Mouse (Mus musculus) forebrain, embryonic 16.5 days (tissue): Measurements from ENCODE around the gene Apbb1ip. TPM values are rescaled to one million over a fixed set of nuclear protein-coding genes. Genes with fewer than 3 reads are reported as not detected.
A peak's percentile ranks its signal among the peaks of the same experiment; 100 is the strongest.

Source experiments
- ATAC-seq: fragments of 200-750 bp; cut with Nextera tagmentation; 2 replicates; pipeline ENCODE4 v1.8.0; 2017; ENCODE audit warnings: mild to moderate bottlenecking, moderate library complexity
- H3K27ac ChIP-seq: fragments of 300-500 bp; sonication (generic); 2 replicates; pipeline ENCODE4 v1.5.1; 2014; ENCODE audit warnings: low read length, control low read depth
- H3K27me3 ChIP-seq: fragments of 300-500 bp; sonication (generic); replicated peaks from 2 replicates; pipeline ENCODE4 v1.6.1; 2014; ENCODE audit warnings: low read length; ENCODE audit not compliant: control insufficient read depth, insufficient read depth
- H3K36me3 ChIP-seq: fragments of 300-500 bp; sonication (generic); 2 replicates; pipeline ENCODE4 v1.6.1; 2014; ENCODE audit not compliant: control insufficient read depth, insufficient read depth
- H3K4me1 ChIP-seq: fragments of 300-500 bp; sonication (generic); replicated peaks from 2 replicates; pipeline ENCODE4 v1.6.1; 2014; ENCODE audit warnings: low read length; ENCODE audit not compliant: control insufficient read depth, insufficient read depth
- H3K4me2 ChIP-seq: fragments of 300-500 bp; sonication (generic); 2 replicates; pipeline ENCODE4 v1.6.1; 2014; ENCODE audit warnings: mild to moderate bottlenecking, low read length, control low read depth
- H3K4me3 ChIP-seq: fragments of 300-500 bp; sonication (generic); replicated peaks from 2 replicates; pipeline ENCODE4 v1.5.1; 2014; ENCODE audit warnings: mild to moderate bottlenecking, low read length, control low read depth
- H3K9ac ChIP-seq: fragments of 300-500 bp; sonication (generic); replicated peaks from 2 replicates; pipeline ENCODE4 v1.6.1; 2014; ENCODE audit warnings: low read depth, low read length, control low read depth
- H3K9me3 ChIP-seq: fragments of 300-500 bp; sonication (generic); 2 replicates; pipeline ENCODE4 v1.6.1; 2016; ENCODE audit warnings: low read length; ENCODE audit not compliant: control insufficient read depth
- WGBS: fragments of 180-500 bp; shearing (Covaris S2); extraction: QIAGEN DNeasy Blood & Tissue Kit; methylation state at CpG from one replicate; pipeline ENCODE4 v1.1.7; 2014; 5-methylcytosine and 5-hydroxymethylcytosine counted together
- polyA plus RNA-seq: library from polyadenylated mRNA; unstranded; fragments of >200 nt; fragmentation: Nextera tagmentation; extraction: Ambion mirVana; gene quantifications from 2 replicates; pipeline ENCODE4 v1.2.1, GENCODE M21; 2015

Apbb1ip gene
- polyA plus RNA-seq = 0.46 and 1.0 TPM in 2 replicates

- ATAC-seq = 0 out of 2 replicates have a peak, but pooled peaks have one; percentile 12
- Histone ChIP-seq H3K27me3 (no peaks in the 10 kb centered on the region), H3K9me3 (no peaks in the 10 kb centered on the region), H3K36me3 (no peaks in the 10 kb centered on the region), H3K27ac (no peak within 1 kb of the TSS), H3K9ac (peak within 1 kb of the TSS; percentile 60), H3K4me2 (peak within 1 kb of the TSS; percentile 89), H3K4me3 (peak within 1 kb of the TSS; percentile 51), H3K4me1 (peaks cover 11% of the 10 kb centered on the region)
- 21% methylated on average over 9 of the region's 9 CpGs for WGBS
Measured at GRCm38 (mm10) chr2:22773549-22774180, at the start of gene Apbb1ip. Gene Apbb1ip, plus strand, starts transcription at chr2:22774094.

- no peaks in the 10 kb centered on the region for H3K4me1 ChIP-seq
- ATAC-seq = no peak
- no peak overlapping the region for H3K9ac ChIP-seq
- no peaks in the 10 kb centered on the region for H3K27me3 ChIP-seq
- no peak overlapping the region for H3K4me2 ChIP-seq
- no peak overlapping the region for H3K27ac ChIP-seq
- no peaks in the 10 kb centered on the region for H3K36me3 ChIP-seq
- H3K4me3 ChIP-seq = no peak overlapping the region
- 87% methylated on average over 1 of the region's 1 CpGs for WGBS
- no peaks in the 10 kb centered on the region for H3K9me3 ChIP-seq
Measured at GRCm38 (mm10) chr2:22727113-22727512, 46.8 kb upstream of the Apbb1ip start.

- no peak overlapping the region for H3K9ac ChIP-seq
- no peaks in the 10 kb centered on the region for H3K4me1 ChIP-seq
- no peak overlapping the region for H3K4me2 ChIP-seq
- no peaks in the 10 kb centered on the region for H3K27me3 ChIP-seq
- H3K4me3 ChIP-seq = no peak overlapping the region
- ATAC-seq = no peak
- H3K36me3 ChIP-seq = no peaks in the 10 kb centered on the region
- WGBS = 92% methylated on average over 2 of the region's 2 CpGs
- H3K9me3 ChIP-seq = no peaks in the 10 kb centered on the region
- H3K27ac ChIP-seq = no peak overlapping the region
Measured at GRCm38 (mm10) chr2:22736134-22736533, 37.8 kb upstream of the Apbb1ip start.

GRCm38 (mm10) chr2:22739369-22739768, 34.5 kb upstream of the Apbb1ip start:
- Histone ChIP-seq H3K9ac (no peak overlapping the region), H3K4me3 (no peak overlapping the region), H3K27ac (no peak overlapping the region), H3K27me3 (no peaks in the 10 kb centered on the region), H3K36me3 (no peaks in the 10 kb centered on the region), H3K4me2 (no peak overlapping the region), H3K9me3 (no peaks in the 10 kb centered on the region), H3K4me1 (0 out of 2 replicates have a peak, but pooled peaks cover 2% of the 10 kb centered on the region)
- no peak for ATAC-seq
- WGBS = 89% methylated on average over 1 of the region's 1 CpGs

- Histone ChIP-seq H3K27ac (no peak overlapping the region), H3K36me3 (no peaks in the 10 kb centered on the region), H3K27me3 (no peaks in the 10 kb centered on the region), H3K4me3 (no peak overlapping the region), H3K4me1 (0 out of 2 replicates have a peak, but pooled peaks cover 2% of the 10 kb centered on the region), H3K4me2 (no peak overlapping the region), H3K9ac (no peak overlapping the region), H3K9me3 (no peaks in the 10 kb centered on the region)
- ATAC-seq = no peak
- WGBS = 92% methylated on average over 1 of the region's 1 CpGs
Measured at GRCm38 (mm10) chr2:22740441-22740840, 33.5 kb upstream of the Apbb1ip start.

- no peaks in the 10 kb centered on the region for H3K27me3 ChIP-seq
- no peak for ATAC-seq
- H3K4me2 ChIP-seq = no peak overlapping the region
- no peak overlapping the region for H3K27ac ChIP-seq
- 0 out of 2 replicates have a peak, but pooled peaks cover 2% of the 10 kb centered on the region for H3K4me1 ChIP-seq
- no peaks in the 10 kb centered on the region for H3K9me3 ChIP-seq
- H3K4me3 ChIP-seq = no peak overlapping the region
- WGBS = 71% methylated on average over 3 of the region's 3 CpGs
- no peak overlapping the region for H3K9ac ChIP-seq
- no peaks in the 10 kb centered on the region for H3K36me3 ChIP-seq
Measured at GRCm38 (mm10) chr2:22741222-22741621, 32.7 kb upstream of the Apbb1ip start.

GRCm38 (mm10) chr2:22744121-22744761, 29.7 kb upstream of the Apbb1ip start:
- no peak overlapping the region for H3K4me3 ChIP-seq
- no peaks in the 10 kb centered on the region for H3K36me3 ChIP-seq
- H3K4me2 ChIP-seq = no peak overlapping the region
- H3K27ac ChIP-seq = no peak overlapping the region
- ATAC-seq = no peak
- H3K9ac ChIP-seq = no peak overlapping the region
- 0% methylated on average over 11 of the region's 38 CpGs for WGBS
- 0 out of 2 replicates have a peak, but pooled peaks cover 2% of the 10 kb centered on the region for H3K4me1 ChIP-seq
- no peaks in the 10 kb centered on the region for H3K27me3 ChIP-seq
- H3K9me3 ChIP-seq = no peaks in the 10 kb centered on the region

GRCm38 (mm10) chr2:22744876-22745275, 29.0 kb upstream of the Apbb1ip start:
- no peak for ATAC-seq
- H3K4me3 ChIP-seq = no peak overlapping the region
- H3K4me1 ChIP-seq = 0 out of 2 replicates have a peak, but pooled peaks cover 2% of the 10 kb centered on the region
- H3K4me2 ChIP-seq = no peak overlapping the region
- no peaks in the 10 kb centered on the region for H3K27me3 ChIP-seq
- H3K9me3 ChIP-seq = 0 out of 2 replicates have a peak, but pooled peaks cover 2% of the 10 kb centered on the region
- no peak overlapping the region for H3K9ac ChIP-seq
- 2% methylated on average over 19 of the region's 19 CpGs for WGBS
- no peak overlapping the region for H3K27ac ChIP-seq
- no peaks in the 10 kb centered on the region for H3K36me3 ChIP-seq

GRCm38 (mm10) chr2:22746785-22747184, 27.1 kb upstream of the Apbb1ip start:
- Histone ChIP-seq H3K27me3 (no peaks in the 10 kb centered on the region), H3K27ac (no peak overlapping the region), H3K4me3 (no peak overlapping the region), H3K9ac (no peak overlapping the region), H3K36me3 (no peaks in the 10 kb centered on the region), H3K9me3 (0 out of 2 replicates have a peak, but pooled peaks cover 3% of the 10 kb centered on the region), H3K4me1 (0 out of 2 replicates have a peak, but pooled peaks cover 2% of the 10 kb centered on the region), H3K4me2 (no peak overlapping the region)
- ATAC-seq = no peak
